Mouse (Mus musculus) megakaryocyte, embryonic 14.5 days (primary cell): ENCODE results near the gene Olfr198. TPM values are rescaled to one million over a fixed set of nuclear protein-coding genes. Genes with fewer than 3 reads are reported as not detected.
"Not testable (repeated sequence)": the region's sequence is repeated elsewhere in the genome, so short reads cannot be mapped to it uniquely, and the experiment has no call there.

ENCODE experiments used
- H3K27me3 ChIP-seq: replicated peaks from 2 replicates; pipeline ENCODE3; 2012; ENCODE audit warnings: inconsistent platforms
- H3K36me3 ChIP-seq: replicated peaks from 2 replicates; pipeline ENCODE3; 2012; ENCODE audit warnings: low read length, inconsistent platforms, mixed read lengths
- H3K4me1 ChIP-seq: 2 replicates; pipeline ENCODE4 v1.6.1; 2012; ENCODE audit warnings: inconsistent platforms
- H3K4me3 ChIP-seq: replicated peaks from 2 replicates; pipeline ENCODE3; 2012; ENCODE audit warnings: moderate library complexity, mild to moderate bottlenecking, inconsistent platforms
- H3K9me3 ChIP-seq: 2 replicates; pipeline ENCODE4 v1.6.1; 2012; ENCODE audit warnings: inconsistent platforms
- FLI1 ChIP-seq: IDR thresholded peaks from 2 replicates; pipeline ENCODE4 v1.6.1; 2012; ENCODE audit warnings: low read length, inconsistent platforms, mixed read lengths
- GATA1 ChIP-seq: IDR thresholded peaks from 3 replicates; pipeline ENCODE4 v1.6.1; 2012; ENCODE audit warnings: mixed read lengths, low read length, inconsistent platforms, borderline replicate concordance
- polyA plus RNA-seq: library from polyadenylated mRNA; stranded (reverse); fragments of >175 nt; gene quantifications from 2 replicates; pipeline ENCODE4 v1.2.3, GENCODE M21; 2012; ENCODE audit warnings: low replicate concordance; ENCODE audit not compliant: insufficient read depth

Gene Olfr198
- not detected in 2 replicates for polyA plus RNA-seq

GRCm38 (mm10) chr16:59203433-59203832 is at the start of gene Olfr198:
Gene Olfr198 (minus strand): TSS chr16:59203533.
- not testable (repeated sequence) for H3K4me3 ChIP-seq, H3K36me3 ChIP-seq, H3K4me1 ChIP-seq, H3K9me3 ChIP-seq, H3K27me3 ChIP-seq

- no peaks in the 10 kb centered on the region for H3K4me1 ChIP-seq
- H3K4me3 ChIP-seq = no peak overlapping the region
Observed at GRCm38 (mm10) chr16:59249684-59250083, 46.4 kb upstream of the Olfr198 start.

DNA sequence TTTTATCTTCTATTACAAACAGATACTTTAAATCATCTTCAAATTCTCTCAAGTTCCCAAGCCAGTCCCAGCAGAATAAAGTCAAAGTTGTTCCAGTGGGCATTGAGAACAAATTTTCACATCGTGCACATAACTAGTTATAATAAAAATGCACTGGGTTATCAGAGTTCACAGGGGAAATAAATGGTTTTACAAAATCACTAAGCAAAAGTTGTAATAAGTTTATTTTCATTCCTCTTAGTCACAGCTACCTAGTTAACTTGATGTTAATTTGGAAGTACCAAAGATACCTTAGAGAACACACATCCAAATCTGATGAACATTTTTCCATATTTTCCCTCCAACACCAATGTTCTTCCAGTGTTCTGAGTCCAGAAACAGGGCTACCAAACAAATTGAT is 16.3 kb upstream of the Olfr198 start, which contains the start of gene Olfr199:
Olfr199 (minus strand) TSS at position 101 of the 400 bp plus-strand sequence.
- not testable (repeated sequence) for H3K9me3 ChIP-seq, H3K36me3 ChIP-seq, H3K4me1 ChIP-seq, H3K27me3 ChIP-seq, H3K4me3 ChIP-seq

More at GRCm38 (mm10) chr16:59249684-59250083, 46.4 kb upstream of the Olfr198 start:
- Histone ChIP-seq H3K27me3 (no peaks in the 10 kb centered on the region), H3K36me3 (no peaks in the 10 kb centered on the region), H3K9me3 (peaks cover 11% of the 10 kb centered on the region)
- no peak for TF ChIP-seq FLI1
- no peak for TF ChIP-seq GATA1

- not testable (repeated sequence) for H3K36me3 ChIP-seq, H3K27me3 ChIP-seq, H3K4me3 ChIP-seq, H3K9me3 ChIP-seq, H3K4me1 ChIP-seq
Observed at GRCm38 (mm10) chr16:59217861-59218260, 14.5 kb upstream of the Olfr198 start.

DNA sequence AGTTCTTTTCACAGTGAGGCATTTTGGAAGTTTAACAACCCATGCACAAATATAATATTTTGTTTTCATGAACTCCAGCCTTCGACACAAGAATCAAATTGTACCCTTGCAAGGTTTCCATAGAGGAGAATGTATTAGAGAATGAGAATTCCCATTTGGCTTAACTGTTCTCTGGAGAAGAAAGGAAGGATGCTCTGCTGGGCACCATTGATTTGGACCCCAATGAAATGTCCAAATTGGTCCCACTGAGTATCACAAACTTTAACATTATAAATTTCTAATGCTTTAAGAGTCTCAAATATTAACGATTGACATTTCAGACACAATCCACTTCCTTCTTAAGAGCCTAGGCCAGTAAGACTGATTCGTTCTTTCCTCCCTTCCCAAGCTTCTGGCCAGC is 33.0 kb downstream of the Olfr198 start, which contains the start of gene Olfr196:
Olfr196 (minus strand) TSS at position 101 of the 400 bp plus-strand sequence.
- H3K4me3 ChIP-seq = no peak within 1 kb of the TSS
- no peaks in the 10 kb centered on the region; the same call in 1 of the 2 replicates for H3K9me3 ChIP-seq
- H3K4me1 ChIP-seq = no peaks in the 10 kb centered on the region
- TF ChIP-seq FLI1 = no peak
- TF ChIP-seq GATA1 = no peak
- H3K36me3 ChIP-seq = no peaks in the 10 kb centered on the region
- no peaks in the 10 kb centered on the region for H3K27me3 ChIP-seq

GRCm38 (mm10) chr16:59151996-59152395 is 51.3 kb downstream of the Olfr198 start:
- Histone ChIP-seq H3K36me3 (no peaks in the 10 kb centered on the region), H3K4me1 (no peaks in the 10 kb centered on the region), H3K27me3 (no peaks in the 10 kb centered on the region), H3K9me3 (no peaks in the 10 kb centered on the region), H3K4me3 (no peak overlapping the region)
- TF ChIP-seq FLI1 (no peak), GATA1 (no peak)

Other genes with a start within 250 kb of the Olfr198 start
- not detected in 2 replicates for gene Olfr183, start 208.2 kb downstream of the Olfr198 start, polyA plus RNA-seq
- gene Olfr186, start 173.2 kb downstream of the Olfr198 start, polyA plus RNA-seq = not detected in 2 replicates
- gene Olfr187, start 163.8 kb downstream of the Olfr198 start, polyA plus RNA-seq = not detected in 2 replicates
- gene Olfr190, start 125.5 kb downstream of the Olfr198 start, polyA plus RNA-seq = not detected in 2 replicates
- gene Olfr191, start 113.7 kb downstream of the Olfr198 start, polyA plus RNA-seq = not detected in 2 replicates
- not detected in 2 replicates for gene Olfr193, start 91.7 kb downstream of the Olfr198 start, polyA plus RNA-seq
- not detected in 2 replicates for gene Olfr194, start 82.5 kb downstream of the Olfr198 start, polyA plus RNA-seq
- gene Olfr195, start 56.5 kb downstream of the Olfr198 start, polyA plus RNA-seq = not detected in 2 replicates
- gene Olfr196, start 33.1 kb downstream of the Olfr198 start, polyA plus RNA-seq = not detected in 2 replicates
- not detected in 2 replicates for gene Olfr199, start 16.2 kb upstream of the Olfr198 start, polyA plus RNA-seq
- gene Olfr201, start 69.1 kb upstream of the Olfr198 start, polyA plus RNA-seq = not detected in 2 replicates
- gene Olfr202, start 83.3 kb upstream of the Olfr198 start, polyA plus RNA-seq = not detected in 2 replicates
- gene Olfr203, start 95.3 kb upstream of the Olfr198 start, polyA plus RNA-seq = not detected in 2 replicates
- gene Olfr204, start 114.7 kb upstream of the Olfr198 start, polyA plus RNA-seq = not detected in 2 replicates
- not detected in 2 replicates for gene Olfr205, start 127.6 kb upstream of the Olfr198 start, polyA plus RNA-seq
- gene Olfr206, start 145.7 kb upstream of the Olfr198 start, polyA plus RNA-seq = not detected in 2 replicates
- not detected in 2 replicates for gene Olfr209, start 160.5 kb upstream of the Olfr198 start, polyA plus RNA-seq
- not detected in 2 replicates for gene Gabrr3, start 203.8 kb upstream of the Olfr198 start, polyA plus RNA-seq